Mouse (Mus musculus) small intestine, adult 2 months (tissue): ENCODE data around the gene Cfap43.

Experiments used
- CTCF ChIP-seq: fragments of 200-500 bp; IDR thresholded peaks from 2 replicates; pipeline ENCODE4 v1.5.1; 2012; ENCODE audit warnings: low read depth, mild to moderate bottlenecking, control low read depth, inconsistent platforms, low read length, moderate library complexity, mixed read lengths; ENCODE audit not compliant: insufficient replicate concordance, insufficient read length; ENCODE audit errors: extremely low read depth
- POLR2A ChIP-seq: fragments of 200-500 bp; IDR thresholded peaks from 2 replicates; pipeline ENCODE4 v1.6.1; 2012; ENCODE audit warnings: low read depth, mild to moderate bottlenecking, control low read depth, inconsistent platforms, low read length, moderate library complexity

GRCm38 (mm10) chr19:47864721-47865120 is 54.4 kb downstream of the Cfap43 start:
- TF ChIP-seq POLR2A (no peak), CTCF (no peak)
